Mouse (Mus musculus) layer of hippocampus, postnatal 25 days (tissue): ENCODE results near the gene 4430402I18Rik. TPM values are rescaled to one million over a fixed set of nuclear protein-coding genes. Genes with fewer than 3 reads are reported as not detected.

Source experiments
- DNase-seq, 2 experiments: peaks; one replicate each; pipeline ENCODE4 v3.0.0; 2022; ENCODE audit warnings: mixed read lengths in 2 of 2, low spot score in 1 of 2; ENCODE audit errors: extremely low spot score in 1 of 2
- total RNA-seq, 2 experiments: library from RNA; stranded (reverse); gene quantifications; 2 replicates each; pipeline ENCODE4 v1.2.3; 2021

The 4430402I18Rik gene
- total RNA-seq, 2 experiments from 2014 or later, result 5.3 to 6.1 TPM

- no peak for DNase-seq
Observed at GRCm38 (mm10) chr19:28903536-28904119, 64.0 kb downstream of the 4430402I18Rik start.

DNA sequence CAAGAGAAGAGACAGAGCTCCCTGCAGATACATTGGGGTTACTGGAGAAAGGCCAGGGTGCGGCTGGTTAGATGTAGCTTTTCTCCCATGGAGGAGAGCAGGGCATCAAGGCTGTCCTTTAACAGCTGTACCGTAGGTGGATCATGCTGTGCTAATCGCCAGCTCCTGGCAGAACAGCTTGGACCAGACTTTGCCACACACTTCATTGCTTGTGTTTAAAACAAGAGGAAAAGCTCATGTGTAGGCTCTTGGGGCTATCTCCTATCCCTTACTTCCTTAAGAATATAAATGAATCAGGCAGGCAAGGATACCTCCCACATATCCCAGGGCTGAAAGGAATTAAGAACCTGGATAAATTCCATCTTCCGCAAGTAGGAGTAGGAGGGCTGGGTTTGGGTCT, 64.8 kb downstream of the 4430402I18Rik start:
- DNase-seq, result peak in 1 of 2 experiments; percentile 39

DNA sequence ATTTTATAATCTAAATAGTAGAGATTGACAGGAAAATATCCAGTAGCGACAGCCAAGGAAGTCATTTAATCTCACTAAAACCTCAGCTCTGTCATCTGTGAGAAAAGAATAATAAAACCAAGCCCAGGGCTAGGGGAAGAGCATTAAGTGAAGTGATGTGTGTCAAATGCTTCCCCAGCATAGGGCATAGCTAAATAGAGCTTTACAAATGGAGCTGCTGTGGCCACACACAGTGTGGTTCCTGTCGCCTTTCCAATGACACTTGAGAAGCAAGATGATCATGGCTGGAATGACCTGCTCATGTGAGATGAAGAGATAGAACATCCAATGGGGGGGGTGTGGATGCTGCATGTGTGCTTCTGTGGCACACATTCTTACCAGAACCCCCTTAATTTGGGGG, 65.5 kb downstream of the 4430402I18Rik start:
- no peak for DNase-seq

- DNase-seq, result no peak
Observed at GRCm38 (mm10) chr19:28900771-28901170, 66.8 kb downstream of the 4430402I18Rik start.

DNA sequence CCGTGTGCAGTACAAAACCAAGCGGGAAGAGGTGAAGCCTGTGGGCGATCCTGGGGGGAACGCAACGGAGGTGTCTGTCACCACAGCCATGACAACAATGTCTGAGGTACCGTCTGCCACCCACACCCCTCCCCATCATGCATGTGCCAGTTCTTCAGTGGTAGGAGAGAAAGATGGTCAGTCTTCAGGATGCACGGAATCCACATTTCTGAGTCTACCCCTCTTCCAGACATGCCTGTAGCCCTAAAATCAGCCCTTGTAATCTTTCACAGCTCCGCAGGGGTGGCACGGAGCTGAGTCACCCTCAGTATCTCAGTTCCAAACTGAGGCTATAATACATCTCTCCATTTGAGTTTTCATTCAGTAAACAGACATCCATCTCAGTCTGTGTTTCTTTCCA, 70.1 kb downstream of the 4430402I18Rik start:
- no peak for DNase-seq

GRCm38 (mm10) chr19:28896639-28897038, 71.0 kb downstream of the 4430402I18Rik start:
- no peak for DNase-seq

DNA sequence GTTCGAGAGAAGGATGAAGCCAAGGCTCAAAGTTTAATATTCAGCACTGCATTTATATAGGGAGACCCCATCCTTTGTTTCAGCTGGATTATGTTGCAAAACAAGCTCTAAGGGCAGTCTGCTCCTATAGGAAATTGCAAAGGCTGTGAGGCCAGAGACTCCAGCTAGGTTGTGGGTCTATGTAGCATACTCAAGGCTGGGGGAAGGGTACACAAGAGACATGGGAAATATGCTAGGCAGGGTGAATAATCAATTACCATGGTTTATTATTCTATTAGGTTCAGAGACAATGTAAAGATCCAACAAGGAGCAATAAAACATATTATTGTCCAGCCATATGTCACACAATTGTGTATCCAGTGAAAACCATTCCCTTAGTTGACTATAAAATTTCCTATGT, 75.7 kb downstream of the 4430402I18Rik start:
- no peak for DNase-seq

GRCm38 (mm10) chr19:28891238-28891637, 76.4 kb downstream of the 4430402I18Rik start:
- DNase-seq, result no peak

DNA sequence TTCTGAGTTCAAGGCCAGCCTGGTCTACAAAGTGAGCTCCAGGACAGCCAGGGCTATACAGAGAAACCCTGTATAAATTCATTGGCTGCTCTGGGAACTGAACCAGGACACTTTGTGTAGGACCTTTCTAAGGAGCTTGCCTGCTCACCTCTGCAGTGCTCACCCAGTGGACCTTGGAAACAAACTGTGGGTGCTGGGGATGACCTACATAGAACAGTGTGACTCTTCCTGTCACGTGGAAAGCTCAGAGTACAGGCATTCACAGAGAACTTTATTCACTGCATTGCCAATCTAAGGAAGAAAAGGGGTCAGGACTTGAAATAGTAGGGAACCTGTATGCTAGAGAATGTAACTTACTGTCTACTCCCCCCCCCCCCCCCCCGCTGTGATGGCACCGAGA, 78.3 kb downstream of the 4430402I18Rik start:
- no peak for DNase-seq

- DNase-seq, result no peak
Observed at GRCm38 (mm10) chr19:28888496-28888895, 79.1 kb downstream of the 4430402I18Rik start.

- DNase-seq, result peak in 1 of 2 experiments; percentile 65
Observed at GRCm38 (mm10) chr19:28883126-28883525, 84.5 kb downstream of the 4430402I18Rik start.

DNA sequence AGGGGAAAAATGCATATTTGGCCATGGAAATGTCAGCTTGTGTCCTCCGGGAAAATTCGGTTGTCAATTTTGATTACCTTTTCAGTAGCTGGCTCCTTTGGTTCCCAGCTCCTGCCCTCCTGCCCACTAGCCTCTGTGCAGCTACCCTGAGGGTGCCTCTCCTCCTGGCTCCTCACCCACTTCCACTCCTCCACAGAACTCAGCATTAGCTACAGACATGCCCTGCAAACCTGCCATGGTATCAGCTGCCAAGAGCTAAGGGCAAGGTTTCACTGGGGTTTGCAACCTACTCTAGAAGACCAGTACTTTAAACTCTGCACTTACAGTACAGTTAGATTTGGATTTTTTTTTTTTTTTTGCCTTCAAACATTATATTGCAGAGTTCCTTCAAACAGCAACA, 88.1 kb downstream of the 4430402I18Rik start:
- no peak for DNase-seq

DNA sequence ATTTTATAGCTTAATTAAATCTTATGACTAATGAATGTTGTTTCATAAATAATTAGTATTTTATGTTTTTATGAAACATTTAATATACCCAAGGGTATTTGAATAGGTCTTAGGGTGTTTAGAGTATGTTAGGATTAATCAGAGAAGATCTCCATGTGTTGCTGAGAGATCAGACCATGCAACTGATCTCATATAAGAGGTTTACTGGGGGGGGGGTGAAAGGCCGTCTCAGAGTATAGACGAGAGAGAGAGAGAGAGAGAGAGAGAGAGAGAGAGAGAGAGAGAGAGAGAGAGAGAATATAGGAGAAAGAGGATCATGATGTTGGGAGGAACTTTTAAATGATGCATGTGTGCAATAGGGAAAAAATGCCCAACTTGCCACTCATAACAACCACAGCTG, 97.2 kb downstream of the 4430402I18Rik start:
- no peak for DNase-seq

DNA sequence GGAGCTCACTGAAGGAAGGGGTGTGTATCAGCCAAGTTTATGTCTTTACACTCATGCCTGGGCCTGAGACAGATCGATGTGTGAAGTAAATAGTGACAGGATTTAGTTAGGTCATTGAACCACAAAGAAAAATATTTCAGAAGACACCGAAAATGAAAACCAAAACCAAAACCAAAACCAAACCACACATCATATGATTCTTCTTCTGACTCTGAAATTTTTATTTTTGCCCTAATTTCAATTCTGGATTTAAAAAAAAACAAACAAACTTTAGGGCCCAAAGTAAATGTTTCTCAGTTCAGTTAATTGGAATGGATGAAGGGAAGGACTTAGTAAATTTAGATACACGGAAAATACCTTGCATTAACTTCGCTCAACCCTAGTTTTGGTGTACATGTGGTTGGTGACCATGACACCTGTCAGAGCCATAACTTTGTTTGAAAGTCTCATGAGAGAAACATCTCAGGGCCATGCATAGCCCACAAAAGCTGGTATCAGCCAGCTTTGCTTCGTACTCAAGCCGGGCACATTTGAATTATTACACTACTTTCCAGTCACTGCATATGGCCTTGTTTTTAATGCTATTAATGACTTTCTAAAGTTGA, 98.2 kb downstream of the 4430402I18Rik start:
- DNase-seq, result no peak

- no peak for DNase-seq
Observed at GRCm38 (mm10) chr19:28865501-28865900, 102.1 kb downstream of the 4430402I18Rik start.

DNA sequence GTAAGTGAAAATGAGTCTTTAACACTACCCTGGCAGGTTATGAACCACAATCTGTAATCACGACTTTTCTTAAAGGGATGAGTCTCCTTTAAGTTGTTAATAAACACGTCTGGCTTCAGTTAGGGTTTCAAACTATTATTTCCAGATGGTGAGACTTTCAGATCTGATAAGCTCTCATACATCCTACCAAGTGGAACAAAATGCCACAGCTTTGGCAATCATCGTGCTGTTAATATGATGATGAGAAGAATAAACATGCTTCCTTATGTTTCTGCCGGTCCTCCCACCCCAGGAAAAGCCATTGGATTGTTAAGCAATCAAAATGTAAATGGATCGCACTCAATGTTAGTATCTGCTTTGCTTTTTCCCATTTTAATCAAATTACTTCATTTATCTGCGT, 102.6 kb downstream of the 4430402I18Rik start:
- no peak for DNase-seq

DNA sequence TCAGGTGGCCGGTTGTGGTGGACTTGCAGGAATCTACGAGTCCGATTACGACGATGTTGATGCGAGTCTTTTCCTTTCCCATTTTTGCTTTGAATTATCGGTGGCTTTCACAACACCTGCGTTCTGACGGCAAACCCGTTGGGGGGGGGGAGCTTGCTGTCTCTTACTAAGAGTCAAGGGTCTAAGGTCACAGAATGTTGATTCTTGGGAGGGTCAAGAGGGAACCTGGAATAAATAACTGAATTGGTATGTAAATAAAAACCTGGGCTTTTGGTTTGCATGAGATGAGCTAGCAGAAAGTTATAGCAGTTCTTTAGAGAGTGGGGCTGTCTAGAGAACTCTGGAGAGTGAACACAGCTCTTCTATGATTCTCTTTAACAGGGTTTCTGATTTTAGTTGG, 104.0 kb downstream of the 4430402I18Rik start:
- DNase-seq, result no peak

- no peak for DNase-seq
Observed at GRCm38 (mm10) chr19:28860246-28860645, 107.4 kb downstream of the 4430402I18Rik start.

- no peak for DNase-seq
Observed at GRCm38 (mm10) chr19:28854831-28855230, 112.8 kb downstream of the 4430402I18Rik start.

- DNase-seq, result no peak
Observed at GRCm38 (mm10) chr19:28852001-28852400, 115.6 kb downstream of the 4430402I18Rik start.

DNA sequence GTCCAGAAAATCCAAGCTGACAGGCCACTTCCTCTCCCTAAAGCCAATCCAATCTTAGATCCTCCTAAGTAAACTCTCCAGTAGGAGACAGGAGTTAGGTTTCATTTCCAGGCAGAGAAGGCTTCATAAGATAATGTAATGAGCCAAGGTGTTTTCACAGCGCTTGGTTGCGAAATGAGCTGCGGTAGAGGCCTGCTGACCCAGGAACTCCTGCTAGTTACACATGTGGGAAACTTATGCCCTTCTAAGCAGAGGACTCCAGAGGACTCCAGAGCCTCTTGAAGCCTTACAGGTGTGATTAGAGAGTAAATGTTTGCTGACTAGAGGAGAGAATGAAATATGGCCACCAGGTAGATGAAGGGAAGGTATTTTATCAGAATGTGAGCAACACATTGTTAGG, 117.1 kb downstream of the 4430402I18Rik start:
- no peak for DNase-seq

- peak in 1 of 2 experiments; percentile 28 for DNase-seq
Observed at GRCm38 (mm10) chr19:28844946-28845710, 122.5 kb downstream of the 4430402I18Rik start.
